Mouse (Mus musculus) B cell, adult 2 months (primary cell): Measurements from ENCODE around the gene Dennd5b.
"Not testable (repeated sequence)": the region's sequence is repeated elsewhere in the genome, so short reads cannot be mapped to it uniquely, and the experiment has no call there.

ENCODE experiments used
- DNase-seq, 2 experiments: peaks; one replicate each; pipeline ENCODE4 v3.0.0; 2022

Gene Dennd5b

DNA sequence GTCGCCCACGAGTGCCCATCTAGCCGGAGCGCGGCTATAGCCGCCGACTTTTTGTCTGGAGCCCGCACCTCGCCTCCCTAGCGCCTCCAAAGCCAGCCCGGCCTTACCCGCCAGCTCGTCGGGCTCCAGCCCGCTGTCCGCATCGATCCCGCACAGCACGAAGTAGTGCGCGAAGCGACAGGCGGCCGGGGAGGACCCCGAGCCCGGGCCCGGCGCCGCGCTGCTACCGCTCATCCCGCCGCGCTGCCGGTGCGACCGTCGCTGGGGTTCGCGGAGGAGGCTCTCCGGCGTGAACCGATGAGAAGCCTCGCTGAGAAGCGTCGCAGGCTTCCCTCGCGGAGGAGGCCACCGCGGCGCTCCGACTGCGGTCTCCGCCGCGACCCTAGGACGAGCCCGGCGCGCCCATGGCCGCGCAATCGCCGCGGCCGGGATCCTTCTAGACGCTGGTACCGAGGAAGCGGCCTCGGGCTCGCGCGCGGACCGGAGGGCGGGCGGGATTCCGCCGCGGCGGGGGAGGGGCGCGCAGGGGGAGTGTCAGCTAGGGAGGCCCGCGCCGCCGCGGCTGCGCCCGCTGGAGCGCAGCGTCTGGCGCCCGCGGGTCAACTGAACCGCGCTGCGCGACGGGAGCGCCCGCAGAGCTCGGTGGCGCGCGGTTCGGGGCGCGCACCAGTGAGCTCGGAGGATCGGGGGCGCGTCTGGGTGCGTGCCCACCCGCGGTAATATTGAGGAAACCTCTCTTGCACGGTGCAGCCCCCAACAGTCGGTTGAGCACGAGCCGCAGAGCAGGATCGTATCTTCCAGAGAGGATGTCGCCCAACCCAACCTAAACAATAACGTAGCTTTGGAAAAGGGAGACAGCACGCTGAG is at the start of gene Dennd5b:
Dennd5b (minus strand) TSS at position 605 of the 867 bp plus-strand sequence.
- peak; percentile 72 to 76 for DNase-seq

DNA sequence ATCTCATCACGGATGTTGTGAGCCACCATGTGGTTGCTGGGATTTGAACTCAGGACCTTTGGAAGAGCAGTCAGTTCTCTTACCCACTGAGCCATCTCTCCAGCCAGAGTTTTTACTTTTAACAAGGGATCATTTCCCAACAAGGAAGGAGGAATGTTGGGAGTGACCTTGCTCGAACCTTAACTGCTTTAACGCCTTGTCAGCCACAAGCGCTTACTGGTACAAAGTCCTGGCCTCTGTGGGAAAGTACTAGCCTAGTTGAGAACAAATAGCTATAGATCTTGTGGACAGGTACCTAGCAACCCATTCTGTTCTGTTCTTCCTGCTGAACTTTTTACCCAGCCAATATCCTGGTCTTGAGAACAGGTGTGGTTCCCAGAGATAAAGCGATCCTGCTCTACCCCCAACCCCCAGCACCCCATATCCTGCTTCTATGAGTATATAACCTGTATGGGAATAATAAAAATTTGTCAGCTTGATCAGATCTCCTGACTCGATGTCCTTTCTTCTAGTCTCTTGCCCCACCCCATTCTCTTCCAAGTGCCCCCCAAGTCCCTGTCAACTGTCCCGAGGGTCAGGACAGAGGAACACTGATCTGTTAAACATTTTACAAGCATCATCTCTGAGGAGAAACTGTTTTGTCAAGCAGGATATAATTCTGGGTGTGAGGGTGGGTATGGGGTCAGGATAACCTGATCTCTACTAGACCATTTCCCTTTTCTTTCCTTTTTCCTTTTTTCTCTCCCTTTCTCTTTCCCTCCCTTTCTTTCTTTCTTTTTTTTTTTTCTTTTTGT is 47.2 kb upstream of the Dennd5b start:
- no peak for DNase-seq

DNA sequence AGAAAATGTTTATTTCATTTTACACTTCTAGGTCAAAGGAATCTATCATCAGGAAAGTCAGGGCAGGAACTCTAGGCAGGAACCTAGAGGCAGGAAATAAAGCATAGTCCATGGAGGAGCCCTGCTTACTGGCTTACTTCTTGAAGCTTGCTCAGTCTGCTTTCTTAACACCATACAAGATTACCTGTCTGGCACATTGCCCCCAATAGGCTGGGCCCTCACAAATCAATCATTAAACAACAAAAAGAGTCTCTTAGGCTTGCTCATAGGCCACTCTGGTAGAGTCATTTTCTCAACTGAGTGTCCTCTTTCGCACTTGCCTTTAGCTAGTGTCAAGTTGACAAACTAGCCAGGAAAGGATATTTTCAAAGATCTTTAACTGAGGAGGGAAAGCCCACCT is 43.7 kb upstream of the Dennd5b start:
- no peak for DNase-seq

DNA sequence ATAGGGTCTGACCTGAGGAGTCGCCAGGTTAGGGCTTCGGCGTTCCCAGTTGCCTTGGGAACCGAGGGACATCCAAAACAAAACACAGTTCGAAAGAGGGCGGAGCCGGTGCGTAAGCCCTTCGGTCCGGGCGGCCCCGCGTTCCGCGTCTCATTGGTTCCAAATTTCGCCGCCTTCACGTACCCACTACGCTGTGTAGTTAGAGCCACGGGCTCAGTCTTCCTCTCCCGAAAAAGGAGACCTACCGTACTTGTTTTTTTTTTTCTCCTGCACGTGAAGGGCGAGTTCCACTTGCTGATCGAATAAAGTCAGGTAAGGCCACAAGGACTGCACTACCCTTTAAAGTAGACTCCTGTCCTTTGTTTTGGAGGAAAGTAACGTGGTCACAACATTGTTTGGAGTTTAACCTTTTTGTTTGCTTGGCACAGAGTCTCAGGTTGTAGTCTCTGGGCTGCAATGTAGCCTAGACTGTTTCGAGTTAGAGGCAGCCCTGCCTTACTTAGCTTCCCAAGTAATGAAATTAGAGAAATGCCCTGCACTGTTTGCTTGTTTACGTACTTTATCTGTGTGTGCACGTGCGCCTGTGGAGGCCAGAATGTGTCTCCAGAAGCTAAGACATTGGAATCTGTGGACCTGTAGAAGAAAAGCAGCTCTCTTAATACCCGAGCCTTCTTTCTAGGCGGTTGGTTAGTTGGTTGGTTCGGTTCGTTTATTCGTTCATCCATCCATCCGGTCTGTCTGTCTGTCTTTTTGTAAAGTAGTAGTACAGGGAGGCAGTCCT is 40.1 kb upstream of the Dennd5b start:
- DNase-seq = peak; percentile 94 to 95

DNA sequence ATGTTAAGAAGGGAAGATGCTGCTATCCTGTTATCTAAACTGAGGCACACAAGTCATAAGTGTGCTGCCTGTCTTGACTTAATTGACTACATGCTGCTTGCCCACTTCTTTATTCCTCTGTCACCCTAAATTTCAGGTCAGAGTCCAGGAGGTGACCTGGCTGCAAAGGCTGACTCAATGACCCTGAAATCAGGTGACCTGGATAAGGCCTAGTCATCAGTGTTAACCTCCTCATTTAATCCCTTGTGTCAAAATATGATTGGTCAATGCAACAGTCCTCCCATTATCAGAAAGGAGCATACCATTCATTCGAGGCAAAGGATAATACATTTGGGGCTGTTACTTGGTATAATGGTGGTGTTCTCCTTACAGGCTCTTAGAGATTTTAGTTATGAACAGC is 38.0 kb upstream of the Dennd5b start, which contains the start of gene Etfbkmt:
Etfbkmt (plus strand) TSS at position 379 of the 400 bp plus-strand sequence.
- no peak for DNase-seq

DNA sequence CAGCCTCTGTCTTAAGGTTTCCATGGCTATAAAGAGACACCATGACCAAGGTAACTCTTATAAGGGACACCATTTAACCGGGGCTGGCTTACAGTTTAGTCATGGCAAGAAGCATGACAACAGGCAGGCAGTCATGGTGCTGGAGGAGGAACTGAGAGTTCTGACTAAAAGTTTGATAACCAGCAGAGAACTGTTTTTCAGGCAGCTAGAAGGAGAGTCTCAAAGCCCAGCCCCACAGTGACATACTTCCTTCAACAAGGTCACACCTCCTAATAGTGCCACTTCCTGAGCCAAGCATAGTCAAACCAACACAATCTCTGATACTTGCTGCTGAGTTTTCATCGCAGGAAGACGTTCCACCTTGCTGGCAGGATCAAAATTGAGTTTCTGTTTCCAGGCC is 37.5 kb upstream of the Dennd5b start:
- peak; percentile 49 to 59 for DNase-seq

DNA sequence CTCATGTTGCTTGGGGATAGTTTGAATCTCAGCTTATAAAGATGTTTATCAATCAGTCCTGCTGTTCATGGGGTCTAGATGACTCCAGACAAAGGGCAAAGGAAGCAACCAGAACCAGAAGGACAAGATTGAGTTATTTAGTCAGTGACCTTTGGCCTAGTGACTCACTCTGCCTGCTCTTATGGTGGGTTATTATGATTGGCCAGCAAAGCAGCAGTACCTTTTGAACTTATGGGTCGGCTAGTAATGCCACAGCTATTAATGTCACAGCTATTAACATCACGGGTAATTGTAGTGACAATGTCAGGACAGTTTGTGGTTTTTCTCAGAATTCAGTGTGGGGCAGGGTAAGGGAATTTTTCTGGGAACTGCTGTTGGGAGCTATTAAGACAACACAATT is 36.5 kb upstream of the Dennd5b start:
- no peak for DNase-seq

DNA sequence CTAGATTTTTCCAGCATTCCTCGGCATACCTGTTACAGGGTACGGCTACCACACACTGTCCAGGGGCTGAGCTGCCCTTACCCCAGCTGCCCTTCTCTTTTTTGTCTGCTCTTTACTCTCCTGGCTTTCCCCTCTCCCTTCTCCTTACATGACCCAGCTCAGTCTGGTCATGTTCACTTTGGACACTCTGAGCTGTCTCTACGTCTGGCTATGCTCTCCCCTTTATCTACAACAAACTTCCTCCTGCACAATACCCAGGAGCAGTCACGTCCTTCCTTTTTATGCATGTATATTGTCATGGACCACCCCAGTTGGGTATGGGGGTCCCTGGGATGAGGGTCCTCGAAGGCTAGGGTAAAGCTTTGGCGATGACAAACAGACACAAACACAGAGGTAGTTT is 34.2 kb upstream of the Dennd5b start:
- no peak for DNase-seq

DNA sequence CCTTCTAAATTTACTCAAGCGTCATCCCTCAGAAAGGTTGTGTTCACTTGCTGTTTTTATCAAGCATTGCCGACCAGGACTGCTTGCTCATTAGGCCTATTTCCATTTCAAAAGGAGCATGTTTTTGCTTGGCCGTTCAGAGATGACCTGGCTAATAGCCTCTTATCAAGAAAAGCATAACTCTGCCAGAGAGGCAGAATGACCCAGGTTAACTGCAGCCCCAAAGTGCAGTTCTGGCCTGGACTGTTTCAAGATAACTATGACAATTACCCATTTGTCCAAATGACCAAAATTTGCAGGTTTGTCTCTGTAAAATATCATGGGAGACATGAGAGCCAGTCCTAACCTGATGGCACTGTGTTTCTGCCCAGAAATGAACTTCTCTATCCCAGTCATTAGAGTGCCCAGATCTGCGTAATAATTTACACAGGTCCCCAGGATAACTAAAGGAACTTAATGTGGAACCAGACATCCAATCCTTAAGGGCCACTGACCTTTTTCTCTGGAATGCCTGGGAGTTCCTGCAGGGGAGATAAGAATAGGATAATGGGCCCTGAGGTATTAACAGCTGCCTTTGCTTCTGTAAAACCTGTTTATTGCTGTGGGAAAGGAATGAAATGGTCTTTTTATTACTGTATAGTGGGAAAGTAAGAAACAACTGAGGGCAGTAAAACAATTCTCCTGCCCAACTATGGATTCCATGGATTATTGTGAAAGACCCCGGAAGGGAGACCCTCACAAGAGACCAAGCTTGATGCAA is 33.1 kb upstream of the Dennd5b start:
- no peak for DNase-seq

DNA sequence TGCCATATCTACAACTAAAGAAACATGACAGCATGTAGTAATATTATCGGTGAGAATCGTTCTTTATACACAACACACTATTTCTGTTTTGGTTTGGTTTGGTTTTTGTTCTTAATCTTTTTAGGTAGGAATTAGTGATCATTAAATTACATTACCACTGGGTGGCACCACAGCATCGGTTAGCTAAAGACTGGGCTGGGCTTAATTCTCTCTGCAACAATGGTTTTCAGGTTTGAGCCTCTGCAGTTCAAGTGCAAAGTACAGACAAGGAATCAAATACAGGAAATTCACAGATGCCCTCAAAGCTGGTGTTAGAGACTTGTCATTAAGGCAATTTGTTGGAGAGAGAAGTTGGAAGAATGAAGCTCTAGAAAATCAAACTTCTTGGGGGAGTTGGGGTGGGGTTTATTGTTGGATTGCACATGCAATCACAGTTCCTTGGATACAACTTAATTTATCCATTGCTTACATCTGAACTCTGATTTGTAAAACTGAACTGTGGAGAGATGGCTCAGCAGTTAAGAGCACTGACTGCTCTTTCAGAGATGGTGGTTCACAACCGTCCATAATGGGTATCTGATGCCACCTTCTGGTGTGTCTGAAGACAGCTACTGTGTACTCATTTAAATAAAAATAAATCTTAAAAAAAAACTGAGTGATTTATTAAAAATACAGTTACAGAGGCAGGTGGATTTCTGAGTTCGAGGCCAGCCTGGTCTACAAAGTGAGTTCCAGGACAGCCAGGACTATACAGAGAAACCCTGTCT is 31.0 kb upstream of the Dennd5b start:
- peak; percentile 67 to 73 for DNase-seq

DNA sequence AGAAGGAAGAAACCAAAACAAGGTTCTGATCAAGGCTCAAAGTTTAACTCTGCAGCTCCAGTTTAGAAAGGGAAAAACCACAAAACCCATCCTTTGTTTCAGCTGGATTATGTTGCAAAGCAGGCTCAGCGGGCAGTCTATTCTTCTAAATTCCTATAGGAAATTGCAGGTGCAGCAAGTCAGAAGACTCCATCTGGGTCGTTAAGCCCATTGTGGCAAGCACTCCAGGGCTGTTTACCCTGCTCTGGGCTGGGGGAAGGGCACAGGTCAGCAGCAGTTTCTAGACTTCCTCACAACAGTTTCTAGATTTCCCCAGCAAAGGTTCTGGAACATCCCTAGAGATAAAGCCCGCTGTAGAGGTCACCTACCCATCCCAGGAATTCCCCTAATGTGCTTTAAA is 29.6 kb upstream of the Dennd5b start:
- no peak for DNase-seq

DNA sequence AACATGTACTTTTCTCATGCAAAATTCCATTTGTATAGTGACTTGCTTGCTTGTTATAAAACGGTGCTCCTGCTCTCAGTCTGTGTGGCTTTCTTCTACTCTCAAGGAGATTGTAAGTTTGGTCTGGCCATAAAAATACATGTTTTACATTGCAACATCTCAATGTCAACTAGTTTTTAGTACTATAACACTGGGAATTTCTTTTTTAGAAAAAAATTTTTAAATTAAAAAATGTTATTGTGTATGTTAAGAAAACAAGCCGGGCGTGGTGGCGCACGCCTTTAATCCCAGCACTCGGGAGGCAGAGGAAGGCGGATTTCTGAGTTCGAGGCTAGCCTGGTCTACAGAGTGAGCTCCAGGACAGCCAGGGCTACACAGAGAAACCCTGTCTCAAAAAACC is 28.4 kb upstream of the Dennd5b start, which contains the start of gene Gm10203:
Gm10203 (plus strand) TSS at position 301 of the 400 bp plus-strand sequence.
- not testable (repeated sequence) for DNase-seq

DNA sequence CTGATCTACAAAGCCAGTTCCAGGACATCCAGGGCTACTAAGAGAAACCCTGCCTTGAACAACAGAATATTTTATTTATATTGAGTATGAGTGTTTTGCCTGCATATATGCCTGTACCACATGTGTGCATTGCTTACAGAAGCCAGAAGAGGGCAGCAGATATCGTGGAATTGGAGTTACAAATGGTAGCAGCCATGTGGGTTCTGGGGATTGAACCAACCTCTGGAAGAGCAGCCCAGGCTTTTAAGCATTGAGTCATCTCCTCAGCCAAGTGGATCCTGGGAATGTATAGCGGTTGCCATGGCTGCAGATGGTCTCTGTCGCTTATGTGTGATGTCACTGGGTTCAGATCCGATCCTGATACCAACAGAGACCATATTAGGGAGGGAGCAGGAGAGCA is 25.2 kb upstream of the Dennd5b start:
- DNase-seq = peak; percentile 72 to 73

DNA sequence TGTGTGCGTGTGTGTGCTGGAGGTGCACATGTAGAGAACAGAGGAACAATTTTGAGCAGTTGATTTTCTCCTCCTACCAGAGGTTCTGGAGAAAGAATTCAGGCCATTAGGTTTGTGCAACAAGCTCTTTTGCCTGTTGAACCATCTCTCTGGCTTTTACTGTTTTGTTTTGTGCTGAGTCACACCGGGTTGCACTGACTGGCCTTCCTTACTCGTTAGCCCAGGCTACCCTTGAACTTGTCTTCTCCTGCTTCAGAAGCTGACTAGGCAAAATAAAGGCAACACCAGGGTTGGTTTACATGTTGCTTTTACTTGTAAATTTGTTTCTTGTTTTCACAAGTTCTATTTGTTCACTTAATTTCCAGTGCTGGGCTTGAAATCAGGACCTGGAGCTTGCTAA is 21.6 kb upstream of the Dennd5b start:
- DNase-seq = no peak

DNA sequence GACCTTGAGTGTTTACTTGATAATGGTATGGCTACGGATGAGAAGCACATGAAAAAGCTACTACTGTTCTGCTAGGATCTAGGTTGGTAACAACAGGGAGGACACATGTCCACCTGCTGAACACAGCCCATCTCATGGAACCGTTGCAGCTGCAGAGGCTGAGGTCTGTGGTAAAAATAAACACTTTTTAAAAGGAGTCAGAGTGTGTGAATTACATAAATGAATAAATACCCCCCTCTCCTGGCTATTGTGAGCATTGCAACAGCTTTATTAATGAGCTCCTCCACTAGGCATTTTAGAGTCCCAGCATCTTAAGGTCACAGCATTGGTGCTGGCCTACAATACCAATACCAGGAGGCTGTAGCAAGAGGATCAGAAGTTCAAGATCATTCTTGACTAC is 18.4 kb upstream of the Dennd5b start:
- DNase-seq = peak; percentile 79 to 84

DNA sequence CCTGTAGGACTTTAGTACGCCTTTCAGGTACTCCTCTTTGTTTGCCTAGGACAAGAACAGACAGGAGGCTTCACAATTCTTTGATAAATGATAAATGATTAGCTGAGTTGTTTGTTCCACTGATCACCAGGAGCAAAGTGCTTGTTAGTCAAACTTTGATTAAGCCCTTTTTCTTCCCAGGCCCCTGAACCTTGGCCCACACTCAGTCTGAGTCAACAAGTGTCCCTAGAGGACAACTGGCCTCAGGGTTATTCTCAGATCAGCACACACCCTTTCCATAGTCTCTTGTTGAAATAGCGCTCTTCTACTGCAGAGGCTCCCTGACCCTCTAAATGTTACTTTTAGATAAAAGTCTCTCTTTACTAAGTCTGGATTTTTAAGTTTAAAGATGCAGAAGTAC is 17.5 kb upstream of the Dennd5b start:
- no peak for DNase-seq

DNA sequence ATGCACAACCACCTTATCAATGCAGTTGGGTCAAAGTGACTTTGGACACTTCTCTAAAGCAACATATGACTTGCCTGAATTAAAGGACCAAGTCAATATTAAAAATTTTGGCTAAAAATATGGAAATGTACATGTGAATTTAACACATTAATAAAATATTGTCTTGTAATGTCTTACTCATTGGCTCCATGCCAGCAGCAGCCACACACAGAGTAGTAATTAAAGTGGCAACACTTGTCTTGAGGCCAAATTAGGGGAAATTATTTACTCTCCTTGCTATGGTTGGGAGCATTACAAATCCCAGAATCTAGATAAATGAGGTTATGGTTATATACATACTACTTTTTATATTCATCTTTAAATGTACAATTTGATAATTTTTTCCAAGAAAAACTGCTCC is 15.5 kb upstream of the Dennd5b start:
- no peak for DNase-seq

DNA sequence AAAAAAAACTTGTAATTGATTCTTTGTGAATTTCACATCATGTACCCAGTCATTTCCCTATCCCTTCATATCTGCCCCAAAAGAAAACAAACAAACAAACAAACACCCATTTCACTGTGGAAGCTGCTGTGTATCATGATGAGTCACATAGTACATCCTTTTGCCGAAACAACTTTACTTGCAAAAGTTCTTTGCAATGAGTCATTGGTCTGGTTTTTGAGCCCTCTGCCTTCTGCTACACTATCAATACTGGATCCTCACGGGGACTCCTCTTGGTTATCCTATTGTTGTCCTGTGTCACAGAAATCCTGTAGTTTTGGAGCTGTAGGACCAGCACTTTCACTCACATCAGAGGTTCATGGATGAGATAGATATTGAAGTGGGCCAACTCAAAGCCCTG is 7.4 kb upstream of the Dennd5b start:
- no peak for DNase-seq

DNA sequence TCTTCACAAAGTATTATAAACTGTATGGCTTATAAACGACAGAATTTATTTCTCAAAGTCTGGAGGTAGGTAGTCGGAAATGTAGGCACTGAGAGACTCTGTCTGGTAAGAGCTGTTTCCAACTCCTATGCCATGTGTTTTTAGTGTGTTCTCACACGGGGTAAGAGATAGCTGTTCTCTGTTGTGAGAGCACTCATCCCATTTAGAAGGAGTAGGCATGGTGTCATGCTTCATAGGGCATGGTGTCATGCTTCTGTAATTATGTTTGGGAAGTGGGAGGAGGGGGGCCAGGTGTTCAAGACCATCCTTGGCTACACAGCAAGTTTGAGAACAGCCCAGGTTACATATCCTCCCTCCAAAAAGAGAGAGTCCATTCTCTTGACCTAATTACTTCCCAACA is 6.1 kb upstream of the Dennd5b start:
- DNase-seq = no peak

DNA sequence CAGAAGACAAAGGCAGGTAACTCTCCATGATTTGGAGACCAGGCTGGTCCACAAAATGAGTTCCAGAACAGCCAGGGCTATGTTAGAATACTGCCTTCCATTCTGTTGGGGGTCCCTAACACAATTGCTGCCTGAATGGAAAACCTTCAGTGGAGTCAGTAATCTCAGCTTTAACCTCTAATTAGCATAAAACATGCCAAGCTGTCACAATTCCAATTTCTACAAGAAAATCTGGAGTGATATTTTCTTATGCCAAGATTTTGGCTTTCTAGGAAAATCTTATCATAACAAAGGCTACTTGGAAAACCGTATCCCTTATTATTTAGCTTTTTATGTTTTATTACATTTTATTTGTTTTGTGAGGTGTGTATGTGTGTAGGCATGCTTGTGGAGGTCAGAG is 2.0 kb upstream of the Dennd5b start:
- no peak for DNase-seq

DNA sequence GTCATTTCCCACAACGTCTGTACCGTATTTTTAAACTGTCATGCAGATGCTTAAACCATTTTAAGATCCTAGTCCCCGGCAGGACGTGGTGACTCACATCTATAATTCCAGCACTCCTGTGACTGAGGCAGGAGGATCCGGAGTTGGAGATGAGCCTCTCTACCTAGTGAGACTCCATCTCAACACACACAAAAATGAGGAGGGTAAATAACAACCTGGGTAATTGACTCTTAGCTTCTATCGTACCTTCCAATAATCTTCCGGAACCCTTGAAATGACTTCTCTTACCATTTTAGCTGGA is 413 bp upstream of the Dennd5b start:
- no peak for DNase-seq
